Mouse (Mus musculus) embryonic facial prominence, embryonic 10.5 days (tissue): ENCODE results near the gene Sema3b. TPM values are rescaled to one million over a fixed set of nuclear protein-coding genes. Genes with fewer than 3 reads are reported as not detected.
"Not testable (repeated sequence)": the region's sequence is repeated elsewhere in the genome, so short reads cannot be mapped to it uniquely, and the experiment has no call there.

Experiments
- DNase-seq: peaks from one replicate; pipeline ENCODE4 v3.0.0-alpha.2; 2017; ENCODE audit warnings: low spot score
- H3K27ac ChIP-seq: fragments of 300-500 bp; sonication (generic); replicated peaks from 2 replicates; pipeline ENCODE4 v1.5.1; 2016; ENCODE audit warnings: mild to moderate bottlenecking
- H3K27me3 ChIP-seq: fragments of 300-500 bp; sonication (generic); replicated peaks from 2 replicates; pipeline ENCODE4 v1.6.1; 2016; ENCODE audit warnings: low read depth, mild to moderate bottlenecking; ENCODE audit not compliant: poor library complexity, severe bottlenecking
- H3K36me3 ChIP-seq: fragments of 300-500 bp; sonication (generic); replicated peaks from 2 replicates; pipeline ENCODE4 v1.6.1; 2016; ENCODE audit warnings: mild to moderate bottlenecking, moderate library complexity
- H3K4me1 ChIP-seq: fragments of 300-500 bp; sonication (generic); 2 replicates; pipeline ENCODE4 v1.6.1; 2016
- H3K4me3 ChIP-seq: fragments of 300-500 bp; sonication (generic); 2 replicates; pipeline ENCODE4 v1.5.1; 2016; ENCODE audit warnings: mild to moderate bottlenecking, moderate library complexity
- H3K9me3 ChIP-seq: fragments of 300-500 bp; sonication (generic); 2 replicates; pipeline ENCODE4 v1.6.1; 2016; ENCODE audit warnings: mild to moderate bottlenecking
- WGBS: fragments of 180-500 bp; shearing (Covaris S2); methylation state at CpG from one replicate; pipeline ENCODE4 v1.1.7; 2016; 5-methylcytosine and 5-hydroxymethylcytosine counted together
- polyA plus RNA-seq: library from polyadenylated mRNA; unstranded; fragments of >200 nt; fragmentation: Nextera tagmentation; extraction: Ambion mirVana; gene quantifications from 2 replicates; pipeline ENCODE4 v1.2.1, GENCODE M21; 2016

Gene Sema3b
- polyA plus RNA-seq, 1 experiment from 2014 or later = 2.7 TPM

DNA sequence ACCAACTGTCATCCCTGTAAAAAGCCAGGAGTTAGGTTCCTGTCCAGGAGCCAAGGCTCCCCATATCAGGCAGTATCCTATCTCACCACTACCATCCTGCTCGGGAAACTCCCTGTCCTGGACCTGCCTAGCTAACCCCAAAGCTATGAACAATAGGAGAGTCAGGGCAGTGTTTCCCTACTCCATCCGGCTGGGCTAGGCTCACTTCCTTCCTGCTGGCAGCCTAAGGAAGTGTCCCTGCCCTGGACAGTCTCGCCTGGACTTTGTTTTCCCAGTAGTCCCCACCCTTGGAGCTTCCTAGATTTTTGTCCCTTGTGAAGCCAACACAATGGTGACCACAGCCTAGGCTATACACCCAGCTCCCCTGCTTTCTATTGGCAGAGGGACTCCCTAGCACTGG lies 42.2 kb downstream of the Sema3b start:
- H3K27me3 ChIP-seq = no peaks in the 10 kb centered on the region
- no peak for DNase-seq
- H3K9me3 ChIP-seq = no peaks in the 10 kb centered on the region
- H3K4me1 ChIP-seq = peaks cover 84% of the 10 kb centered on the region
- peak overlapping the region; percentile 95 for H3K4me3 ChIP-seq
- 51% methylated on average over 3 of the region's 3 CpGs for WGBS
- H3K27ac ChIP-seq = peak overlapping the region; percentile 95
- peaks cover 47% of the 10 kb centered on the region for H3K36me3 ChIP-seq

DNA sequence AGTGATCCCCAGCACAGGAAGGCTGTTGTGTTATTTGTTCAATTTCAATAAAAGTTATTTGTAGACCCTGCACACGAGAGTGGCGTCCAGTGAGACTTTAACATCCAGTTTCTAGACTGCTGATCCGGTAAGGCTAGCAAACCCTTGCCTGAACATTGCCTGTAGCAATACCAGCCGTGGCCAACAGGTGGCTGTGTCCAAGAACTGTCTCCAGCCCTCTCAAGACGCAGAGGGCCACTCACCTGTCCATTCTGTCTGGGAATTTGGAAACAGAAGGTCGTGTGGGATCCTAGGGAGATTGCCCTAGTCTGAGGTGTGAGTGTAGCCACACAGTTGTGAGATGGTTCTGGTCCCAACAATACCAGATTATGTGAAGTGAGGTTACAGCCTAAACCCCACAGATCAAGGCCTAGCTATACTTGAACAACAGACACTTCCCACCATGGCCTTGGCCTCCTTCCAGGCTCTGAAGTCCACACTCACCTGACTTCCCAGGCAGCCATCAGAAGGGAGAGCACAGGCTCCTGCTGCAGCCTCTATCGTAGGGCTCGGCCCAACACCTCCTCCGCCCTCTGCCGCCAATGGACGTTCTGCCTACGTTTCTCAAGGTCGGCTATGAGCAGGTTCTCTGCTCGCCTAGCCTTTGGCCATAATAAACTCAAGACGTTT lies 42.9 kb downstream of the Sema3b start:
- peaks cover 47% of the 10 kb centered on the region for H3K36me3 ChIP-seq
- H3K9me3 ChIP-seq = no peaks in the 10 kb centered on the region
- DNase-seq = peak; percentile 84
- WGBS = 63% methylated on average over 15 of the region's 15 CpGs
- peak overlapping the region; percentile 95; the same call in 1 of the 2 replicates for H3K4me3 ChIP-seq
- no peaks in the 10 kb centered on the region for H3K27me3 ChIP-seq
- peak overlapping the region; percentile 95 for H3K27ac ChIP-seq
- peaks cover 78% of the 10 kb centered on the region for H3K4me1 ChIP-seq

DNA sequence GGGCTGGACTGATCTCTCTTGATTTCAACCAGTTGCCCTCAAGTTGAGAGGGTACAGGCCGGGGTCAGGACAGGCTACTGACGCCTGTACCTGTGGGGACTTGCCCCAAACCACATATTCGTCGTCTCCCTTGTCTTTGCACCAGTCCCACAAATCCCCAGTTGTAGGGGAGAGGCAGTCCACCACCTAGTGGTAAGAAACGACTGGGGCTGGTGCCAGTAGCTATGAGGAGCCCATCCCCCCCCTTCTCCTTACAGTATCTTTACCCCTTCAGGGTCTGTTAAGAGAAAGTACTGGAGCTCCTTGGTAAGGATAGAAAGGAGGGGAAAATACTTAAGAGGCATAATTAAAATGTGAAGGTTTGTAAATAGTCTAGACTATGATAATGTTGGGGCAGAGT lies 43.5 kb downstream of the Sema3b start:
- H3K27me3 ChIP-seq, DNase-seq, H3K27ac ChIP-seq, H3K9me3 ChIP-seq: not testable (repeated sequence)
- Histone ChIP-seq H3K4me3 (peak overlapping the region; percentile 95), H3K36me3 (peaks cover 47% of the 10 kb centered on the region), H3K4me1 (peaks cover 72% of the 10 kb centered on the region)
- 46% methylated on average over 5 of the region's 5 CpGs for WGBS

DNA sequence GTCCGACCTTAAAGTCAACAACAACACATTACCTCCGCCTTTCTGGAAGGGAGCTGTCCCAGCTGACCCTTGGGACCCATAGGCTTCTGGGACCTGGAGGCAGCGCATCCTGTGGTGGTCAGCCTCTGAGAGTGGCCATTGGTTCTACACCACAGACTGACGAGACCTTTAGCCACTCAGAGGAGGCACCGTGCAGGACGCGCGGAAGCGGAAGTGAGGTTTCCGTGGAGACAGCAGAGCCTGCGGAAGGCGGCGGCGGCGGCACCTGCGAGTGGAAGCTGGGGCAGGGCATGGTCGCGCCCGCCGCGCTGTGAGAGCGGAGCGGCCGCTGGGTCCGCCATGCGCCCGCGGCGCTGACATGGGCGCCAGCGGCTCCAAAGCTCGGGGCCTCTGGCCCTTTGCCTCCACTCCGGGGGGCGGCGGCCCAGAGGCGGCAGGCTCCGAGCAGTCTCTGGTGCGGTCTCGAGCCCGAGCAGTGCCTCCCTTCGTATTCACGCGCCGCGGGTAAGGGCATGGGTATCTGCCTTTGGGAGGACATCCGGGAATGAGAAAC lies 45.9 kb downstream of the Sema3b start, which contains the start of gene Tusc2:
Tusc2 (plus strand) TSS at position 227 of the 553 bp plus-strand sequence.
- peaks cover 60% of the 10 kb centered on the region for H3K4me1 ChIP-seq

DNA sequence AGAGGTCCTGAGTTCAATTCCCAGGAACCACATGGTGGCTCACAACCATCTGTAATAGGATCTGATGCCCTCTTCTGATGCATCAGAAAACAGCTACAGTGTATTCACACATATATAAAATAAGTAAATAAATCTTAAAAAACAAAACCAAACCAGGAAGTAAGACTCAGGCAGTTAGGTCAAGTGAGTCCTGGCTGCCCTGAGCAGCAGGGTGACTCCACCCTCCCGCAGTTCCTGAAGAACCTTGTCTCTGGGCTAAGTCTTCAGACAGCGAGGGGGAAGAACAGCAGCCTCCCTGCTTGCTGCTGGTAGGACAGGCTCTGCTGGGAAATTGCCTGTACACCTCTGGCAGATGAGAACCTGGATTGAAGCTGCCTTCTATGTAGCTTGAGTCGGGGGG lies 52.7 kb downstream of the Sema3b start:
- WGBS = 78% methylated on average over 3 of the region's 3 CpGs
- Histone ChIP-seq H3K27ac (no peak overlapping the region), H3K4me3 (peak overlapping the region; percentile 85), H3K9me3 (no peaks in the 10 kb centered on the region), H3K27me3 (peaks cover 21% of the 10 kb centered on the region), H3K36me3 (peaks cover 55% of the 10 kb centered on the region), H3K4me1 (peaks cover 47% of the 10 kb centered on the region)
- no peak for DNase-seq

More for the DNA sequence above, 45.9 kb downstream of the Sema3b start, which contains the start of gene Tusc2:
- peak; percentile 95 for DNase-seq
- Histone ChIP-seq H3K27me3 (no peaks in the 10 kb centered on the region), H3K4me3 (peak within 1 kb of the TSS; percentile 95), H3K27ac (peak within 1 kb of the TSS; percentile 82), H3K36me3 (peaks cover 65% of the 10 kb centered on the region), H3K9me3 (no peaks in the 10 kb centered on the region)
- WGBS = under 1% methylated on average over 46 of the region's 46 CpGs

DNA sequence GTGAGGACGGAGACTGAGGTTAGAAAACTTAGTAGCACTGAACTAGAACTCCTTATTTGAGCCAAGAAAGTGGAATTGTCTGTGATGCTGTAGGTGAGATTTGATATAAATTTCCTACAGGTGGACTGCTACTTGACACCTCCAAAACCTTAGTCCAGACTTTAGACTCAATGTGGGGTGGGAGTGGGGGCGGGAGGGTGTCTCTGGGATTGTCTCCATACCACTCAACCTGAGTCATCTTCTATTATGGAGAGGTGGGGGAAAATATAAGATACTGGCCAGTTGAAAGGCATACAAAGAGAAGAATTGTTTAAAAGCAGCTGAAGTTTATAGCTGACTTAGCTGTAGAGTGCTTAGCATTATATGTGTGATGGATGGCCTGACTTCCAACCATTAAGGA lies 53.3 kb downstream of the Sema3b start:
- peaks cover 53% of the 10 kb centered on the region for H3K4me1 ChIP-seq
- H3K27me3 ChIP-seq = peaks cover 27% of the 10 kb centered on the region
- H3K9me3 ChIP-seq = no peaks in the 10 kb centered on the region
- H3K4me3 ChIP-seq = peak overlapping the region; percentile 85
- peak overlapping the region; percentile 94 for H3K27ac ChIP-seq
- DNase-seq = no peak
- peaks cover 49% of the 10 kb centered on the region for H3K36me3 ChIP-seq
- 49% methylated on average over 2 of the region's 2 CpGs for WGBS

DNA sequence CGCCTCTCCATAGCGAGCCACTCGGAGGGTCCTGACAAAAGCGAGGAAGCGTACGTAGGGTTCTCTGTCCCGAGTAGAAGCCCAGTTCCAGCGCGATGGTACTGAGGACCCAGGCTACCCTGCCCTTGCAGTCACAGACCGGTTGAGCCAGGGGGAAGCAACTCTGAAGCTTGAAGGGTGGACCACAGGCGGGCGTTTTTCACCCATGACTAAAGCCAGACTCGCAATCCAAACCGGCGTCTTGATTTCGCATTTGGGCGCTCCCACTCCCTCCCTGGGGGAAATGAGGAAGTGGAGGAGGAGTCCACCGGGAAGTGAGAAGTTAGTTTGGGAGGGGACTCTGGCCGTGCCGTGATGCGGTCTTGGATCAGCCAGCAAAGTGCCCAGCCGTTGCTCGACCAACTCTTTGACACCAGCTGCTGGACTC lies 54.0 kb downstream of the Sema3b start:
- WGBS = under 1% methylated on average over 23 of the region's 23 CpGs
- no peaks in the 10 kb centered on the region for H3K9me3 ChIP-seq
- peak; percentile 63 for DNase-seq
- peak overlapping the region; percentile 94 for H3K27ac ChIP-seq
- peaks cover 42% of the 10 kb centered on the region for H3K36me3 ChIP-seq
- H3K27me3 ChIP-seq = peaks cover 34% of the 10 kb centered on the region
- peaks cover 60% of the 10 kb centered on the region for H3K4me1 ChIP-seq
- peak overlapping the region; percentile 85 for H3K4me3 ChIP-seq

DNA sequence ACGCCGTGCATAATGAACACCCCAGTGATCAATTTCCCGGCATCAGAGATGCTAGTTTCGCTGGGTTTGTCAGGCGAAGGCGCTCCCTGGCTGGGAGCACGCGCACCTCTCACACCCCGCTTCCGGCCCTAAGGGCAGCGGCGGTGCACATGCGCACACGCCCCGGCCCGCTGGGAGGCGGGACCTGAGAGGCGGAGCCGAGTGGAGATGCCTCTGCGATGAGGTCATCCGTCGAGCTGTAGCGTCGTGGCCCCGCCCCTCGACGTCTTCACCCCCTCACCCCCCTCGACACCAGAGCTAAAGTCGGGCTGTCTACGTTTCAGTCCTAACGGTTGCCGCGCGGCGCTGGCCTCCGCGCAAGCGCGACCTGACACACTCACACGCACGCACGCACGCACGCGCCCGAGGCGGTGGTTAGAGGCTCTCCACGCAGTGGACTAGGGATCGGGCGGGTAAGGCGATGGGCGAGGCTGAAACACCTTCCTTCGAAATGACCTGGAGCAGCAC lies 54.7 kb downstream of the Sema3b start:
- under 1% methylated on average over 53 of the region's 53 CpGs for WGBS
- peaks cover 65% of the 10 kb centered on the region for H3K4me1 ChIP-seq

DNA sequence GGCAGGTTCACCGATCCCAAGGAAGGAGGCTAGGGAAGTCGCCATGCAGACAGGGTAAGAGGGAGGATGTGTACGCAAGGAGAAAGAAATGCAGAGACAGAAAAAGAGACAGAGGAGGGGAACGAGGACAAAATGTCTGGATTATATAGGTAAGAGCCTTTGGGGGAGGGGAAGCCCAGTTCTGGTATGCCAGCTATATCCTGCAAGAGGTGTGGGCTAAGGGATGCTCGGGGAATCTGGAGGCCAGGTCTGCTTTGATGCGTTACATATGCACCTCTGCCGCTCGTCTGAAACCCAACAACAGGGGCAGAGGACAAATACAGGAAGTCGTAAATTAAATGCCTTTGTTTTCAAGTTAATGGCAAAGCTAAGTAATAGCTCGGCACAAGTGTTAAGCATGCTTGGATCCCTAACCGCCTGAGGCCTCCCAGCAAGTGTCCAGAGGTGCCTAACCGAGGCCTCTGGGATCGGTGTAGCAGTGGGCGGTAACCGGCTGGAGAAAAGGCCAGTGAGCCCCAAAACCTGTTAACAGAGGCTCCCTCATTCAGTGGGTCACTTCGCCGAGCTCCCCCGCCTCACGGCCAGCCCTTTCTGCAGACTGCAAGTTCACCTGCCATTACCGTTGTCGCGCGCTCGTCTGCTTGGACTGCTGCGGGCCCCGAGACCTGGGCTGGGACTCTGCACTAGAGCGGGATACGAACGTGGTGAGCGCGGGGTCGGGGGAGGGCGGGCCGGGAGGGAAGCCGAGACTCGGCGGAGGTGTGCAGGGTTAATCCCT lies 55.3 kb downstream of the Sema3b start:
- peaks cover 47% of the 10 kb centered on the region for H3K27me3 ChIP-seq
- no peak for DNase-seq
- H3K36me3 ChIP-seq = peaks cover 29% of the 10 kb centered on the region
- H3K4me3 ChIP-seq = peak overlapping the region; percentile 85
- no peaks in the 10 kb centered on the region for H3K9me3 ChIP-seq
- peak overlapping the region; percentile 94 for H3K27ac ChIP-seq
- WGBS = 7% methylated on average over 37 of the region's 37 CpGs
- H3K4me1 ChIP-seq = peaks cover 65% of the 10 kb centered on the region

More for the DNA sequence above, 54.7 kb downstream of the Sema3b start:
- H3K27ac ChIP-seq = peak overlapping the region; percentile 94
- H3K4me3 ChIP-seq = peak overlapping the region; percentile 85
- no peaks in the 10 kb centered on the region for H3K9me3 ChIP-seq
- H3K36me3 ChIP-seq = peaks cover 36% of the 10 kb centered on the region
- peak; percentile 99 for DNase-seq
- peaks cover 41% of the 10 kb centered on the region for H3K27me3 ChIP-seq

DNA sequence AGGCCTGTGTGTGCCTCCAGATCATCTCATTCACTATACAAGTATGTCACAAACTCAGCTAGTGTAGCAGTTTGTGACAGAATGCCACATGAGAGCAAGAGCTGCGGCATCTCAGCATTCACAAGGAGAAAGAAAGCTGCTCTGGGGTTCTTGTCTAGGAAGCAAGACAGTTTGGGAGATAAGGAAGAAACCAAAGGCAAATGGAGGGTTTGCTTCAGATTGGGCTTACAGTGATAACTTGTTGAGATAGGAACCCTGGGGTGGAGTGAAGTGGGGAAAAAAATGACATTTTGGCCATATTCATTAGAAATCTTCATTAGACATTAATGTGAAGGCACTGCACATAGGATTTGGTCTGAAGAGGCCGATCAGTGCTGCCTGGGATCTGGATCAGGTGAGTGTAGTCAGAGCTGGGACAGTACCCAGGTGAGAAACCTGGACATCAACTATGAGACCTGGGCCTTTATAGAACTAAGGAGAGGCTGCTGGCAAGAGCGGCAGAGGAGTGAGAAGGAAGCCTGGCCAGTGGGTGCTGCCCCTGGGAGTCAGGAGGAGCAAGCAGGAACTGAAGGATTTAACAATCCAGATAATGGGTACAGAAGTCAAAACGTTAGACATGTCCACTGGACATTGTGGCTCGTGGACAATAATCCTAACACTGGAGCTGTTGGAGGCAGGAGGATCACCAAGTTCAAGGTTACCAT lies 56.2 kb downstream of the Sema3b start:
- Histone ChIP-seq H3K9me3 (no peaks in the 10 kb centered on the region), H3K36me3 (peaks cover 20% of the 10 kb centered on the region), H3K27ac (peak overlapping the region; percentile 88; the same call in 1 of the 2 replicates), H3K4me3 (peak overlapping the region; percentile 85), H3K27me3 (peaks cover 56% of the 10 kb centered on the region), H3K4me1 (peaks cover 65% of the 10 kb centered on the region)
- DNase-seq = no peak
- 79% methylated on average over 5 of the region's 5 CpGs for WGBS

DNA sequence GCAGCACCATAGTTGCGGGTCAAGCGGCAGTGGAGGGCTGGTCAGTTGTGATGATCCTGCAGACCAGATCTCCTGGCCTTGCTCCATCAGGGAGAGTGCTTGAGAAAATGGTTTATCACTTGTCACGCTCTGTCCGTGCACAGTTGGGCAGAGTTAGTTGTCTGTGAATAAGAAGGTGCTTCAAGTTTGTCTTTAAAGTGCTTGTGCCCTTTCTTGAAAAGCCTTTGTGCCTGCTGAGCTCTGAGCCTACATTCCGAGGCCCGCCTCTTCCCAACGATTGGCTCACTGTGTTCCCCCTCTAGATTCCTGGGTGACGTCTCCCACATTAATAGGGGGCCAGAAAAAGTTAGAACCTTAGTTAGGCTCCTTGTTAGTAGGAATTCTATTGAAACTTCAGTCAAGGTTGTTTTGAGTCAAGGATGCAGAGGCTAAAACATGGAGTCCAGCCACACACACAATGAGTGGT lies 57.1 kb downstream of the Sema3b start:
- 4% methylated on average over 8 of the region's 8 CpGs for WGBS
- no peaks in the 10 kb centered on the region for H3K9me3 ChIP-seq
- H3K27me3 ChIP-seq = peaks cover 62% of the 10 kb centered on the region
- peak overlapping the region; percentile 88 for H3K27ac ChIP-seq
- H3K36me3 ChIP-seq = peaks cover 11% of the 10 kb centered on the region
- peak overlapping the region; percentile 85 for H3K4me3 ChIP-seq
- no peak for DNase-seq
- peaks cover 74% of the 10 kb centered on the region for H3K4me1 ChIP-seq
